Comparison of ENCODE assay signal across 9 mouse cellular contexts in the genomic region with DNA sequence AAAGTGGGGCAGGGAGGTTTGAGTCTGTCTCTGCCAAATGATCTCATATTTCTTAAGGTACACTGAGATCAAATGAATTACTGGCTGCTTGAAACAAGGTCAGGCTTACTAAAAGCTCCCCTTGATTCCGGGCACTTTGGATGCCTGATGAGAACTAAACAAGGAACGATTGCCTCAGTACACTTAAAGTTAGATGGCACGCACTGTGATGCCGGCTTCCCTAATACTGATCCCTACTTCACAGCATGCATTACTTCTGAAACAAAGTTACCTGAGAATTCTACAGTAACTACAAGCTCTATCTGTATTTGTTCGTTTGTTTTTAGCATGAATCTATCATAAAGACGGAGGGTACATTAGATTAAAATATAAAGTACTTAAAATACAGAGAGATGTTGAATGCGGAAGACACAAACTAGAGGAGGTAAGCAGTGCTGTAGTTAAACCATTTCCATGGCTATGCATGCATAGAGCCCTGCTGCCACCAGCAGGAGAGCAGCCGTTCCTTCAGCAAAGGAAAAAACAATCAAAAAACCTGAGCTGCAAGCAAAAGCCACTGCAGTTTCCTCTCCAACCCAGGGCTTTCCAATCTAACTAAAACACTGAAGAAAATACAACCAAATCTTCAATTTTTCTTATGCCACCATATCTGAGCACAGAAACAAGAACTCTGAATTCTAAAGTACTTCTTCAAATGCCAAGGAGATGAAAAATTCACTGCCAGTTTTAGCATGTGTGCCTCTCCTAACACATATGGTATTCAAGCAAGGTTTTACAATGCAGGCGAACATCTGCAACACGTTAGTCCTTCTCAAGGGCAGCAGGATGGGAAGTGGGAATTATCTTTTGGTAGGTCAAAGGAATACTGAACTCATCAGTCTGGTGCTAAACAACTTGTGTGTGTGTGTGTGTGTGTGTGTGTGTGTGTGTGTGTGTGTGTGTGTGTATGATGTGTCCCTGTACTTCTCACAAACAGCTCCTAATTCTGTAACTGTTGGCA.
DNase-seq lines count a peak whose midpoint lies in the region; ATAC-seq and TF ChIP-seq lines count a peak whose summit lies in the region.
"Had no signal": no experiment of that assay in that cellular context is flagged by ENCODE, and none has a peak within 500 bp of the region (broad histone marks: within the 10 kb centered on the region; RNA-seq: fewer than 3 reads in every experiment).

No protein-coding gene starts in this region.

- TF ChIP-seq POLR2A in cortical plate, adult 2 months (IDR thresholded peaks at IDR 0.05; ENCODE audit: extremely low read depth, insufficient read depth, low read length): no peak

- ATAC-seq in hindbrain, postnatal 0 days: peak; percentile 80
- peak; percentile 63; the same call in 1 of the 2 replicates for ATAC-seq in midbrain, embryonic 14.5 days (ENCODE audit: low FRiP score, low TSS enrichment)

- H3K4me3 ChIP-seq in cortical plate, adult 2 months (ENCODE audit: insufficient read depth, low read length): no peak overlapping the region
- H3K4me3 ChIP-seq in hindbrain, postnatal 0 days (ENCODE audit: low read length): no peak overlapping the region
- H3K4me3 ChIP-seq in midbrain, embryonic 14.5 days (replicated peaks; ENCODE audit: low read depth, low read length): no peak overlapping the region

- no peak overlapping the region for H3K27ac ChIP-seq in cortical plate, adult 2 months (ENCODE audit: insufficient read depth, low read length)
- H3K27ac ChIP-seq in hindbrain, postnatal 0 days: no peak overlapping the region
- no peak overlapping the region for H3K27ac ChIP-seq in midbrain, embryonic 14.5 days (replicated peaks; ENCODE audit: low read depth, low read length)
- H3K27ac ChIP-seq: macrophage had no signal

- no peak overlapping the region for H3K4me2 ChIP-seq in hindbrain, postnatal 0 days (ENCODE audit: low read depth, low read length)
- H3K4me2 ChIP-seq in midbrain, embryonic 14.5 days (ENCODE audit: low read length): no peak overlapping the region

- no peaks in the 10 kb centered on the region for H3K9me3 ChIP-seq in hindbrain, postnatal 0 days (ENCODE audit: low read length)
- no peaks in the 10 kb centered on the region for H3K9me3 ChIP-seq in midbrain, embryonic 14.5 days (ENCODE audit: control insufficient read depth, low read length)

- peak; percentile 94 for TF ChIP-seq CTCF in cortical plate, adult 2 months (IDR thresholded peaks at IDR 0.05; ENCODE audit: extremely low read depth, insufficient read depth, low read length)
- TF ChIP-seq CTCF in hindbrain, postnatal 0 days (IDR thresholded peaks at IDR 0.05; ENCODE audit: low read depth): peak; percentile 90

- H3K36me3 ChIP-seq in hindbrain, postnatal 0 days (ENCODE audit: insufficient read depth, low read length): no peaks in the 10 kb centered on the region
- no peaks in the 10 kb centered on the region for H3K36me3 ChIP-seq in midbrain, embryonic 14.5 days (ENCODE audit: control insufficient read depth, insufficient read depth, low read length)

- 58% methylated on average over 10 of the region's 10 CpGs for WGBS in hindbrain, postnatal 0 days
- 69% methylated on average over 10 of the region's 10 CpGs for WGBS in midbrain, embryonic 14.5 days

- H3K4me1 ChIP-seq in cortical plate, adult 2 months (ENCODE audit: control insufficient read depth, insufficient read depth, low read length): peaks cover 1% of the 10 kb centered on the region; the same call in 1 of the 2 replicates
- H3K4me1 ChIP-seq in hindbrain, postnatal 0 days (ENCODE audit: insufficient read depth, low read length): no peaks in the 10 kb centered on the region
- H3K4me1 ChIP-seq in midbrain, embryonic 14.5 days (ENCODE audit: control insufficient read depth, insufficient read depth, low read length): no peaks in the 10 kb centered on the region

- H3K27me3 ChIP-seq in hindbrain, postnatal 0 days (ENCODE audit: insufficient read depth, low read length): no peaks in the 10 kb centered on the region
- no peaks in the 10 kb centered on the region for H3K27me3 ChIP-seq in midbrain, embryonic 14.5 days (ENCODE audit: control insufficient read depth, insufficient read depth, low read length)

- no peak overlapping the region for H3K9ac ChIP-seq in hindbrain, postnatal 0 days (replicated peaks; ENCODE audit: low read length)
- no peak overlapping the region for H3K9ac ChIP-seq in midbrain, embryonic 14.5 days (replicated peaks; ENCODE audit: low read length)

- DNase-seq in heart, adult 8-10 months (ENCODE audit: low spot score): peak; percentile 7
- no peak for DNase-seq in heart, adult 9 months (ENCODE audit: low spot score in 2 of 2)
- peak; percentile 35 for DNase-seq in Muller cell, postnatal 12 days (ENCODE audit: inconsistent ontology term)
- DNase-seq in hindbrain, postnatal 0 days (ENCODE audit: low spot score): peak; percentile 81
- DNase-seq in left cerebral cortex, postnatal 14 days (ENCODE audit: low spot score in 2 of 2): peak; percentile 64 to 68
- DNase-seq in midbrain, embryonic 14.5 days: peak; percentile 78
- DNase-seq in testis, postnatal 10 days (ENCODE audit: low spot score): peak; percentile 48

- intact Hi-C loops in left cerebral cortex, postnatal 14 days (cut with DNase I): loop anchor here (1.0 kb wide), 1 partner anchor 146 kb away; no protein-coding TSS in a partner anchor

Comparison
In these comparisons a context has a peak if more than half of its experiments do, and no peak if none do; other contexts are left out.
1. DNase-seq: peak in heart, adult 8-10 months (single experiment), Muller cell, postnatal 12 days (single experiment), hindbrain, postnatal 0 days (single experiment), left cerebral cortex, postnatal 14 days (2 of 2), midbrain, embryonic 14.5 days (single experiment) and testis, postnatal 10 days (single experiment); none in heart, adult 9 months (0 of 2).